8 mouse cellular contexts compared by ENCODE assay signal in genomic region chr5:143620941-143621340, GRCm38 (mm10). TPM values are rescaled to one million over a fixed set of nuclear protein-coding genes. Genes with fewer than 3 reads are reported as not detected.
DNase-seq lines count a peak whose midpoint lies in the region; ATAC-seq lines count a peak whose summit lies in the region.

No protein-coding gene starts in this region.

- H3K36me3 ChIP-seq in embryonic facial prominence, embryonic 11.5 days (replicated peaks; ENCODE audit: control insufficient read depth, insufficient read depth, low read depth, low read length) = no peaks in the 10 kb centered on the region
- H3K36me3 ChIP-seq in embryonic facial prominence, embryonic 10.5 days (replicated peaks) = no peaks in the 10 kb centered on the region
- no peaks in the 10 kb centered on the region for H3K36me3 ChIP-seq in midbrain, embryonic 15.5 days (replicated peaks)

- H3K9me3 ChIP-seq in embryonic facial prominence, embryonic 11.5 days (replicated peaks; ENCODE audit: control insufficient read depth, low read length) = no peaks in the 10 kb centered on the region
- H3K9me3 ChIP-seq in embryonic facial prominence, embryonic 10.5 days = no peaks in the 10 kb centered on the region
- H3K9me3 ChIP-seq in midbrain, embryonic 15.5 days = no peaks in the 10 kb centered on the region

- no peak overlapping the region for H3K9ac ChIP-seq in embryonic facial prominence, embryonic 11.5 days (replicated peaks; ENCODE audit: low read length)
- H3K9ac ChIP-seq in midbrain, embryonic 15.5 days = no peak overlapping the region

- no peak overlapping the region for H3K4me3 ChIP-seq in embryonic facial prominence, embryonic 11.5 days (ENCODE audit: low read depth, low read length)
- no peak overlapping the region for H3K4me3 ChIP-seq in embryonic facial prominence, embryonic 10.5 days
- no peak overlapping the region for H3K4me3 ChIP-seq in midbrain, embryonic 15.5 days

- no peak overlapping the region for H3K4me2 ChIP-seq in embryonic facial prominence, embryonic 11.5 days (ENCODE audit: low read depth, low read length)
- peak overlapping the region; percentile 23 for H3K4me2 ChIP-seq in midbrain, embryonic 15.5 days

- H3K27me3 ChIP-seq in embryonic facial prominence, embryonic 11.5 days (ENCODE audit: control insufficient read depth, insufficient read depth, low read length) = no peaks in the 10 kb centered on the region
- H3K27me3 ChIP-seq in embryonic facial prominence, embryonic 10.5 days (replicated peaks; ENCODE audit: low read depth, poor library complexity, severe bottlenecking) = no peaks in the 10 kb centered on the region; the same call in 1 of the 2 replicates
- no peaks in the 10 kb centered on the region for H3K27me3 ChIP-seq in midbrain, embryonic 15.5 days (replicated peaks)

- peak; percentile 52 for DNase-seq in embryonic facial prominence, embryonic 11.5 days (ENCODE audit: low spot score)
- no peak for DNase-seq in embryonic facial prominence, embryonic 10.5 days (ENCODE audit: low spot score)
- peak; percentile 77 for DNase-seq in testis, postnatal 10 days (ENCODE audit: low spot score)
- DNase-seq in testis, postnatal 14 days (ENCODE audit: low spot score) = no peak
- peak; percentile 61 for DNase-seq in kidney, adult 9 months
- no peak for DNase-seq in thymus, postnatal 4 days
- DNase-seq in adipocyte (ENCODE audit: low spot score) = no peak

- no peak overlapping the region for H3K27ac ChIP-seq in embryonic facial prominence, embryonic 11.5 days (replicated peaks; ENCODE audit: low read depth, low read length)
- no peak overlapping the region for H3K27ac ChIP-seq in embryonic facial prominence, embryonic 10.5 days (replicated peaks)
- peak overlapping the region; percentile 2; the same call in 1 of the 2 replicates for H3K27ac ChIP-seq in midbrain, embryonic 15.5 days

- peaks cover 5% of the 10 kb centered on the region for H3K4me1 ChIP-seq in embryonic facial prominence, embryonic 11.5 days (ENCODE audit: control insufficient read depth, insufficient read depth, low read length)
- peaks cover 68% of the 10 kb centered on the region for H3K4me1 ChIP-seq in embryonic facial prominence, embryonic 10.5 days
- peaks cover 25% of the 10 kb centered on the region for H3K4me1 ChIP-seq in midbrain, embryonic 15.5 days

- WGBS in embryonic facial prominence, embryonic 11.5 days = 52% methylated on average over 13 of the region's 13 CpGs
- 69% methylated on average over 13 of the region's 13 CpGs for WGBS in embryonic facial prominence, embryonic 10.5 days
- WGBS in midbrain, embryonic 15.5 days = 27% methylated on average over 13 of the region's 13 CpGs

- ATAC-seq in embryonic facial prominence, embryonic 11.5 days (replicated peaks; ENCODE audit: insufficient number of reproducible peaks, low FRiP score, low TSS enrichment, low read depth) = peak; percentile 30
- no peak for ATAC-seq in midbrain, embryonic 15.5 days (replicated peaks)

RNA-seq across cellular contexts. Expression of gene Cyth3, which starts 1.3 kb away (rescaled TPM):
- polyA plus RNA-seq in embryonic facial prominence, embryonic 11.5 days (2014; fragmentation: Nextera tagmentation; extraction: Ambion mirVana) = 38.5 and 41.8 TPM in 2 replicates
- 40.4 and 48.1 TPM in 2 replicates for polyA plus RNA-seq in embryonic facial prominence, embryonic 10.5 days (2016; fragmentation: Nextera tagmentation; extraction: Ambion mirVana)
- polyA plus RNA-seq in midbrain, embryonic 15.5 days (2015; fragmentation: Nextera tagmentation; extraction: Ambion mirVana) = 39.1 and 41.4 TPM in 2 replicates

Comparison
In these comparisons a context has a peak if more than half of its experiments do, and no peak if none do; other contexts are left out.
1. DNase-seq: peak in embryonic facial prominence, embryonic 11.5 days (single experiment), testis, postnatal 10 days (single experiment) and kidney, adult 9 months (single experiment); none in embryonic facial prominence, embryonic 10.5 days (single experiment), testis, postnatal 14 days (single experiment), thymus, postnatal 4 days (single experiment) and adipocyte (single experiment).